Mouse (Mus musculus) liver, embryonic 14.5 days (tissue): ENCODE data around the gene Stx5a.

Experiments
- CTCF ChIP-seq: IDR thresholded peaks from 2 replicates; pipeline ENCODE4 v1.5.1; 2016; ENCODE audit warnings: antibody characterized with exemption, low read depth, control low read depth
- EP300 ChIP-seq: IDR thresholded peaks from 2 replicates; pipeline ENCODE4 v1.6.1; 2016; ENCODE audit warnings: antibody characterized with exemption, low read depth

DNA sequence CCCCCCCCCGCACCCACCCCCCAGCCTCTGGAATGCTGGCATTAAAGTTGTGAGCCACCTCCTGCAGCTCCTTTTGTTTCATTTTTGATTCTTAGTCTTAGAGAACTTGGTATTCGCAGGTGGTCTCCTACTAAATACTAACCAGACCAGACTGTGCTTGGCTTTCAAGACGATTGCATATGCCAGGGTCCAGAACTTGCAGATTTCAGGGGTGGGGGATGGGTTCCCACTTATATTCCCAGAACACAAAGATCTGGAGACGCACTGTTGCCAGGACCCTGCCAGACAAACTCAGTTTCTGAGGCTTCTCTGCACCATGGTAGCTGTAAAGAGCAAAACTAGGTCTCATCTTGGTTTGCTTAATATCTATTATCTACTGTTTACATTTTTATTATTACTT lies 37.6 kb upstream of the Stx5a start:
- TF ChIP-seq CTCF (no peak), EP300 (no peak)
